Mouse (Mus musculus) bone marrow macrophage, adult 2 months (primary cell): ENCODE measurements around the gene Nab2. TPM values are rescaled to one million over a fixed set of nuclear protein-coding genes. Genes with fewer than 3 reads are reported as not detected.

Source experiments
- H3K27ac ChIP-seq: 2 replicates; pipeline ENCODE4 v1.5.1; 2012; ENCODE audit warnings: low read depth, low read length; ENCODE audit not compliant: insufficient read depth
- H3K4me1 ChIP-seq: 2 replicates; pipeline ENCODE4 v1.6.1; 2012; ENCODE audit warnings: low read length; ENCODE audit not compliant: control insufficient read depth, insufficient read depth
- H3K4me3 ChIP-seq: 2 replicates; pipeline ENCODE4 v1.5.1; 2012; ENCODE audit warnings: mild to moderate bottlenecking, low read length, moderate library complexity; ENCODE audit not compliant: insufficient read depth
- CTCF ChIP-seq: IDR thresholded peaks from 2 replicates; pipeline ENCODE4 v1.5.1; 2012; ENCODE audit warnings: low read depth, mild to moderate bottlenecking, low read length, moderate library complexity
- POLR2A ChIP-seq: IDR thresholded peaks from 2 replicates; pipeline ENCODE4 v1.6.1; 2012; ENCODE audit warnings: mild to moderate bottlenecking, low read depth, low read length, borderline replicate concordance
- polyA plus RNA-seq: library from polyadenylated mRNA; stranded (reverse); fragments of >200 nt; gene quantifications from 2 replicates; pipeline ENCODE4 v1.2.4, GENCODE M21; 2012; ENCODE audit not compliant: missing spikeins, insufficient read depth, insufficient read length

The Nab2 gene
- polyA plus RNA-seq, 1 experiment: 25.4 TPM

DNA sequence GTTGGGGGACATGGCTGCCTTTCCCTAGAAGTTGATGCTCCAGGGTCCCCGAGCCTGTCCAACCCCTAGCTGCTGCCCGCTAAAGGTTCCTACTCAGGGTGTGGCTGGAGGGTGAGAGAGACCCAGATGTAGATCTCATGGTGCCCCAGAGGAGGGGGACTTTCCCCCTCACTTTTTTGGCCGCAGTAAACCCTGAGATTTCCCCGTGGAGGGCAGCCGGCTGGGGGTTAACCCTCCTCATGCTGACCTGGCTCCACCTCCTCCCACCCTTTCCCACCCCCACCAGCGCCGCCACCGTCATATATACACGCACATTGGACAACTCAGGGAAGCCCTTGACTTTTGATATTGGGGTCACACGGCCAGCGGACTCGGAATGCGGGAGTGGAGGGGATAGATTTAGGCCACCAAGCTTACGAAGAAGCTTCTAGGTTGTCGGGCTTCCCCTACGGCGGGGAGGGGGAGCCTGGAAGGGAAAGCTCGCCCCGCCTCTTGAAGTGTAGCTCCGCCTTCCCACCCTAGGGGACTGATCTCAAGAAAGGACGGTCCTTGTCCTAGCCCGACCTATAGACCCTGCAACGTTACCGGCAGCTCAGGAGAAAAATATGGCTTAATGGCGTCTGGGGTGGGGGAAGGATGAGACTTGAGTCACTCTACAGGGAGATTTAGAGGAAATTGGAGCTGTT, 24.7 kb downstream of the Nab2 start:
- H3K27ac ChIP-seq: peak overlapping the region; percentile 100
- H3K4me1 ChIP-seq: peaks cover 20% of the 10 kb centered on the region
- peak overlapping the region; percentile 86 for H3K4me3 ChIP-seq
- no peak for TF ChIP-seq POLR2A
- TF ChIP-seq CTCF: no peak

DNA sequence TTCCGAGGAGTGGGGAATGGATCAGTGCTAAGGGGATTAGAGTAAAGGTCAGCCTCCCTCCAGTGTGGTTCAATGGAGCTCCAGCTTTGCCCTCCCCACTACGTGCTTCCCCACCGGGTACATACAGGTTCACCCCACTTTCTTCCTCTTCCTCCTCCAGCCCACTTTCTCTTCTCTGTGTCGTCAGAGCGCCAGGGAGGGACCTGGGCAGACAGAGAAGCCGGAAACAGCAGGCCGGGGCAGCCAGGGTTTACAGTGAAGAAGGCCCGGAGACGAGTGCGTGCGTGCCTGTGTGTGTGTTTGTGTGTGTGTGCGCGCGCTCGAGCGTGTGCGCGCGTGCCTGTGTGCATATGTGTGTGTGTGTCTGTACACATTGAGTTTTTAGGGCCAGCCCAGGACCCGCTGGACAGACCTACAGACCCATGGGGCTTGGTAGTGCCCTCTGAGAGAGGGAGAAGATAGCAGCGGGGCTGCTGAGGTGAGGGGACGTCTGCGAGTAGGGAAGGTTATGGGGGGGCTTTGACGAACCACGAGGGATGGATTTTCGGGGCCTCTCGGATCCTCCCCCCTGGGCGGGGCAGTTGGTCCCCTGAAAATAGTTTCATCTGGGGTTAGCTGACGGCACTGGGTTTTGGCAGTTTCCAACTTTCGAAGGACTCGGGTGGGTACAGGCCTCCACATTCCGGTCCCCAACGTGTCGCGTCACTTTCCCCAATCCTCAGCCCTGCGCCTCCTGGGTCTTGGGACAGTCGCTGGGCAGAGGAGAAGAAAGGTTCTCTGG, 25.4 kb downstream of the Nab2 start, which contains the start of gene Stat6:
Gene Stat6, plus strand, starts transcription at position 215 of the 781 bp plus-strand sequence.
- H3K4me1 ChIP-seq: peaks cover 20% of the 10 kb centered on the region
- peak within 1 kb of the TSS; percentile 100 for H3K27ac ChIP-seq
- peak within 1 kb of the TSS; percentile 86 for H3K4me3 ChIP-seq
- no peak; the same call in 1 of the 2 replicates for TF ChIP-seq POLR2A

DNA sequence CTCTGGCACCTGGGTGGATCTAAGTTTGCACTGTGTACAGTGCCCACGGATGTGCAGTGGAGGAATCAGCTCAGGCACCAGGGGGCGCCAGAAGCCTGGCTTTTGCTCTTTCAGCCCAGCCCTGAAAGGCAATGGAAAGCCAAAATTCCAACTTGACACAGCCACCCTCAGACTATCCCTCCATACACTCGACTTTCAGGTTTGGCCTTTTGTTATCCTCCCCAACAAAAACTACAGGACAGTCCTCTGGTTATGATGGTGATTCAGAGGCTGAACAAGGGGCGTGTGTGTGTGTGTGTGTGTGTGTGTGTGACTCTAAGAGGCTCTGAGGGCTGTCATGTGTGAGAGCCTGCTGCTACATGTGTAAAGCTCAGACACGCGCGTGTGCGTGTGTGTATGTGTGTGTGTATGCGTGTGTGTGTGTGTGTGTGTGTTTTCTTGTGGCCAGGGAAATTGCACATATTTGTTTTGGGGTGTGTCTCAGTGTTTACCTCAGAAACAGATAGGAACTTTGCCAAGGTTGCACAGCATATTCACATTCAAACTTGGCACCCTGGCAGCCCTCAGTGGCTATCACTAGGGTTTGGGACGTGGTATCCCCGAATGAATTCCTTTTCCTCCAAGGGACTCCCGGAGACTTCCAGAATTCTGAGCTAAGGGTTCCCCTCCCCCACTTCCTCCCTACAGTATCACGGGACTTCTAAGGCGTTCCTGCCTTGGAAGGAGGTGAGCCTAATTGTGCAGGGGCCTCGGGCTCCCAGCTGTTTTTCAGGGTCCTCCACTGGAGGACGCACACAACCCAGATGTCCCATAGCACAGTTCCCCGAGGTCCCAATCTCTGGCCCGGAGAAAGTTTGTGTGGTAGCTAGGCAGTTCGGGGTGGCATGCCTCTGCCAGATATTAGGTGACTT, 26.3 kb downstream of the Nab2 start:
- Histone ChIP-seq H3K27ac (peak overlapping the region; percentile 100), H3K4me3 (peak overlapping the region; percentile 86), H3K4me1 (peaks cover 20% of the 10 kb centered on the region)
- TF ChIP-seq POLR2A (no peak), CTCF (peak; percentile 78)

DNA sequence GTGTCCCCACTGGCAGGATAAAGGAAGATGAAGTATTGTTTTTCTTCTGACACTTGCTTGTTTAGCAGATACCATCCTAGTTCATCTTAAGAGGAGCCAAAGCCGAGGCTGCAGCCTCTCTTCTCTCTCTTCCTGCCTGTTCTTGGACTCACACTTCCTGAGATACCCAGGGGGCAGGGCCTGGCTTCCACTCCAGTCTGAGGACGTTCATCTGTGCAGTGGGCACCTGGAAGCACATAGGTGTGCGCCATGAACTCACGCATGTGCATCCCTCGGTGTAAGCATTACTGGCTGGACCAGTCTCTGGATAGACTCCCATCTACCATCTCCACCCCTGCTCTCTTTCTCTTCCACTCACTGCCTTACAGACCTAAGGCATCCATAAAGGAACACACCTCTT, 27.9 kb downstream of the Nab2 start:
- Histone ChIP-seq H3K4me3 (no peak overlapping the region), H3K4me1 (peaks cover 22% of the 10 kb centered on the region), H3K27ac (no peak overlapping the region)
- TF ChIP-seq CTCF (no peak), POLR2A (no peak)

DNA sequence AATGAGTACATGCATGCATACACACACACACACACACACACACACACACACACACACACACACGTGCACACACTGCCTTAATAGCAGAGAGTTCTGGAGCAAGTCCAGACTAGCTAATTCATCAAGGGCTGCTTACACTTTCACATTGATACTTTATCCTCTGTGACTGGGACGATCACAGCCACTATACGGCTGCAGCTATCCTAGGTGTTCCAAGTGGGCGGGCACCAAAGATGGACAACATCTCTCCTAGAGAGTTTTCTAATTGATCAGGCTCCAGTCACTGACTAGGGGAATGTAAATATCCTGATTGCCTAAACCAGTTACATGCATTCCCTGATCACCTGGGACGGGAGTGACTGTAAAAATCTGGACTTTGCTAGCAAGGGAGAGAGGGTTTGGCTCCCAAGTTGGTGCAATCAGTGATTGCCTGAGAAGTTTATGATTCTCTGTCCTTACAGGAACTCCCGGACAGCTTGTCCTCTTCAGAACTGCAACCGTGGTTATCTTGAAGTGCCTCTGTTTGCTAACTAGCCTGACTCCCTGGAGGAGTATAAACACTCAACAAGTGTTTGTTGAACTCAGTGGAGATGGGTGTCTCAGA, 35.6 kb downstream of the Nab2 start:
- TF ChIP-seq POLR2A (no peak), CTCF (no peak)
- Histone ChIP-seq H3K27ac (peak overlapping the region; percentile 93), H3K4me3 (no peak overlapping the region), H3K4me1 (peaks cover 71% of the 10 kb centered on the region)

DNA sequence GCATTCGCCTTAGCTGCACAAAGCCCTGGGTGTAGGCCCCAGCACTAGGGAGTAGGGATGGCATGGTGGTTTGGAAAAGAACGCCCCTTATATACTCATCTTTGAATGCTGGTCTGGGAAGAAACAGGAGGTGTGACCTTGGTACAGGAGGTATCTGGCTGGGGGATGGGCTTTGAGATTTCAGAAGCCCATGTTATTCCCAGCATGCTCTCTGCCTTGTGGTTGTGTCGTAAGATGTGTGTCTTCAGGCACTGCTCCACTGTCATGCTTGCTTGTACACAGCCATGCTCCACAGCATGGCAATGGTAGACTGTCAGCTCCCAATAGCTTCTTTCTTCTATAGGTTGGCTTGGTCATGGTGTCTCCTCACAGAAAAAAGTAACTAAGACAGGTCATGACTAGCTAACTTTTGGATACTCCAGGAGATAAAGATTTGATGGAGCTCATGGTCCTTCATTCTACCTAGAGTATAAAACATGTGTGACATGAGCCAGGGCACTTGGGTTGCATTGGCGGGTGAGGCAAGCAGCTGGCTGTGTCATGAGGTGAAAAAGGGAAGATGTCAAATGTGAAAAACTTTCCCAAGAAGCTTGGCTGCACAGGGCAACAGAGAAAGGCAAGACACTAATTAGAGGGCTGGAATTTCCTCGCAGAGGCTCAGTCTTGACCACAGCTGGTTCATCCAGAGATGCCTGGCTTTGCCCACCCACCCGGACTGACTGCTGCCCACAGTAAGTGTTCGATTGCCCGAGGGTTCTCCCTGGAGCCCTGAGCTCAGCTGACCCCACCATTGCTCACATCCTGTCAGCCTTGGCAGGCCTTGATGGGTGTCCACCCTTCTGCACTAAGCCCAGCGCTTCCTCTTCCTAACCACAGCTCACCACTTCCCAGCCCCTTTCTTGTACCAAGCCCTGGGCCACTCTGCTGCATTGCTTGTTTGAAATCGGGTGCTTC, 36.8 kb downstream of the Nab2 start:
- peak overlapping the region; percentile 14 for H3K4me3 ChIP-seq
- H3K4me1 ChIP-seq: peaks cover 71% of the 10 kb centered on the region
- TF ChIP-seq POLR2A (0 out of 2 replicates have a peak, but pooled peaks have one; percentile 24), CTCF (no peak)
- H3K27ac ChIP-seq: peak overlapping the region; percentile 93

DNA sequence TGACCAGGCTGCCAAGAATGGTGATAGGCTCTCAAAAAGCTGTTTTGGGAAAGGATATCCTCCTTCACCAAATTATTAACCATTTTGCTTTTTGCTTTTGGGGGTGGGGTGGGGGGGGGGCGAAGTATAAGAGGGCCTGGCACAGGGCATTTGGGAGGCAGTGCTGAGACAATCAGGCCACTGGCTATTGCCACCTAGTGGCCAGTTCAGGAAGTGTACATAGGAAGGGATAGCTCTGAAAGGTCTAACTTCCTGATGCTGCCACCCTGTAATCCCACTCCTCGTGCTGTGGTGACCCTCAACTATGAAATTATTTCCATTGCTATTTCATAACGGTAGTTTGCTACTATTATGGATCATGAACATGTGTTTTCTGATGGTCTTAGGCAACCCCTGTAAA, 41.9 kb downstream of the Nab2 start:
- no peak for TF ChIP-seq POLR2A
- peak; percentile 26; the same call in 1 of the 2 replicates for TF ChIP-seq CTCF
- no peak overlapping the region for H3K4me3 ChIP-seq
- no peak overlapping the region for H3K27ac ChIP-seq
- peaks cover 37% of the 10 kb centered on the region for H3K4me1 ChIP-seq

DNA sequence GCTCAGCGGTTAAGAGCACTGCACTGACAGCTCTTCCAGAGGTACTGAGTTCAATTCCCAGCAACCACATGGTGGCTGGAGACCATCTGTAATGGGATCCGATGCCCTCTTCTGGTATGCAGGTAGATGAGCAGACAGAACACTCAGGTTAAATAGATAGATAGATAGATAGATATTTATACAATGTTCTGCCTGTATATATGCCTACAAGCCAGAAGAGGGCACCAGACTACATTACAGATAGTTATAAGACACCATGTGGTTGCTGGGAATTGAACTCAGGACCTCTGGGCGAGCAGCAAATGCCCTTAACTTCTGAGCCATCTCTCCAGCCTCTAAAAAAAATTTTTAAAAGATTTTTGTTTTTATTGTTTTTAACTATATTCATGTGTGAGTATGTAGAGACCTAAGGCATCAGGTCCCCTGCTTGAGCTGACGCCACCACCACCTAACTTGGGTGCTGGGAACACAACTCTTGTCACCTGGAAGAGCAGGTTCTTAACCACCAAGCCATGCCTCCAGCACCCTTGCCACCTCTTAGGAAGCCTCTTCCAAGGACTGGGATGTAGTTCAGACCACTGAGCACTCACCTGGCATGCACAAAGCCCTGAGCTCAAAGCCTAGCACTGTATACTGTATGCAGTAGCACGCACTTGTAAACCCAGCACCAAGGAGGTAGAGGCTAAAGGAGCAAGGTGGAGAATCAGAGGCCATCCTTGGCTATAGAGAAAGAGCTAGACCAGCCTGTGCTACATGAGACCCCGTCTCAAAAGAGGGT, 44.7 kb downstream of the Nab2 start:
- Histone ChIP-seq H3K4me1 (peaks cover 13% of the 10 kb centered on the region), H3K27ac (no peak overlapping the region), H3K4me3 (no peak overlapping the region)
- TF ChIP-seq POLR2A: 0 out of 2 replicates have a peak, but pooled peaks have one; percentile 30
- no peak for TF ChIP-seq CTCF
